Mouse (Mus musculus): ENCODE data around the gene Upf1. TPM values are rescaled to one million over a fixed set of nuclear protein-coding genes. Genes with fewer than 3 reads are reported as not detected.
A peak's percentile ranks its signal among the peaks of the same experiment; 100 is the strongest.

Upf1 gene
- polyA plus RNA-seq, 1 experiment from 2014 or later = 17.9 TPM

DNA sequence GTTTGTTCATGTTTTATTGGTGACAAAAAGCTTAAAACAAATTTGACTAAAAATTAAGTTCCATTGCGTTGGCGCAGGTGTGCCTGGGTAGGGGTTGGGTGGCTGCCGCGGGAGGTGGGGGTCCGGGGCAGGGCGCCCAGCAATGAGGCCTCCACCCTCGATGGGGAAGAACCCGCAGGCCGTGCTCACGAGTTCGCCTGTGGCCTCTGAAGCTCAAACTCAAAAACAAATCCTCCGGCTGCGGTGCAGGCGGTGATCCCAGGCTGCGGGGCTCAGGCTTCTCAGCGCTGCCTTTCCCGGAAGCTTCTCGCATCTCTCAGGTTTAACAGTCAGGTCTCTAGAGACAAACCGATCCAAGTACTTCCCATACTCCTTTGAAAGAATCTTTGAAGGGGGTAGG, 21.6 kb downstream of the Upf1 start:
- H3K27me3 ChIP-seq (ENCODE audit: control insufficient read depth, insufficient read depth, low read length) = no peaks in the 10 kb centered on the region
- peaks cover 14% of the 10 kb centered on the region; the same call in 1 of the 2 replicates for H3K4me1 ChIP-seq (replicated peaks; ENCODE audit: control insufficient read depth, insufficient read depth, low read length)
- ATAC-seq (ENCODE audit: low FRiP score) (no peak), DNase-seq (ENCODE audit: low spot score) (no peak)
- no peak overlapping the region for H3K4me3 ChIP-seq (replicated peaks; ENCODE audit: low read length)
- peaks cover 95% of the 10 kb centered on the region for H3K36me3 ChIP-seq (replicated peaks; ENCODE audit: control insufficient read depth, insufficient read depth)
- no peak overlapping the region for H3K27ac ChIP-seq
- 56% methylated on average over 19 of the region's 19 CpGs for WGBS
- H3K9me3 ChIP-seq (ENCODE audit: control insufficient read depth, low read length) = no peaks in the 10 kb centered on the region
- H3K4me2 ChIP-seq (replicated peaks) = no peak overlapping the region
- no peak overlapping the region for H3K9ac ChIP-seq

GRCm38 (mm10) chr8:70330741-70331364, 22.2 kb downstream of the Upf1 start:
- 27% methylated on average over 53 of the region's 53 CpGs for WGBS
- H3K4me2 ChIP-seq (replicated peaks) = 0 out of 2 replicates have a peak overlapping the region, but pooled peaks have one; percentile 1
- no peaks in the 10 kb centered on the region for H3K27me3 ChIP-seq (ENCODE audit: control insufficient read depth, insufficient read depth, low read length)
- peaks cover 95% of the 10 kb centered on the region for H3K36me3 ChIP-seq (replicated peaks; ENCODE audit: control insufficient read depth, insufficient read depth)
- no peak overlapping the region; the same call in 1 of the 2 replicates for H3K4me3 ChIP-seq (replicated peaks; ENCODE audit: low read length)
- H3K27ac ChIP-seq = no peak overlapping the region
- no peak overlapping the region for H3K9ac ChIP-seq
- H3K9me3 ChIP-seq (ENCODE audit: control insufficient read depth, low read length) = no peaks in the 10 kb centered on the region
- peaks cover 14% of the 10 kb centered on the region; the same call in 1 of the 2 replicates for H3K4me1 ChIP-seq (replicated peaks; ENCODE audit: control insufficient read depth, insufficient read depth, low read length)
- ATAC-seq (ENCODE audit: low FRiP score) (peak; percentile 77), DNase-seq (ENCODE audit: low spot score) (peak; percentile 57)

- peak; percentile 28 for ATAC-seq (ENCODE audit: low FRiP score)
- peaks cover 14% of the 10 kb centered on the region; the same call in 1 of the 2 replicates for H3K4me1 ChIP-seq (replicated peaks; ENCODE audit: control insufficient read depth, insufficient read depth, low read length)
- H3K36me3 ChIP-seq (replicated peaks; ENCODE audit: control insufficient read depth, insufficient read depth) = peaks cover 93% of the 10 kb centered on the region
- no peak overlapping the region; the same call in 1 of the 2 replicates for H3K4me3 ChIP-seq (replicated peaks; ENCODE audit: low read length)
- no peak overlapping the region for H3K27ac ChIP-seq
- peak overlapping the region; percentile 13; the same call in 1 of the 2 replicates for H3K9ac ChIP-seq
- WGBS = 6% methylated on average over 41 of the region's 45 CpGs
- DNase-seq (ENCODE audit: low spot score) = no peak
- H3K9me3 ChIP-seq (ENCODE audit: control insufficient read depth, low read length) = no peaks in the 10 kb centered on the region
- H3K4me2 ChIP-seq (replicated peaks) = 0 out of 2 replicates have a peak overlapping the region, but pooled peaks have one; percentile 1
- H3K27me3 ChIP-seq (ENCODE audit: control insufficient read depth, insufficient read depth, low read length) = no peaks in the 10 kb centered on the region
These were observed 23.0 kb downstream of the Upf1 start for GRCm38 (mm10) chr8:70329835-70330740.

GRCm38 (mm10) chr8:70329124-70329834, 23.8 kb downstream of the Upf1 start, which contains the start of gene Gdf1:
TSS of gene Gdf1 (plus strand) at chr8:70329817.
- Histone ChIP-seq H3K36me3 (replicated peaks; ENCODE audit: control insufficient read depth, insufficient read depth) (peaks cover 93% of the 10 kb centered on the region), H3K27ac (no peak within 1 kb of the TSS), H3K4me2 (replicated peaks) (0 out of 2 replicates have a peak within 1 kb of the TSS, but pooled peaks have one; percentile 1), H3K9me3 (ENCODE audit: control insufficient read depth, low read length) (no peaks in the 10 kb centered on the region), H3K27me3 (ENCODE audit: control insufficient read depth, insufficient read depth, low read length) (no peaks in the 10 kb centered on the region), H3K4me3 (replicated peaks; ENCODE audit: low read length) (no peak within 1 kb of the TSS; the same call in 1 of the 2 replicates), H3K9ac (peak within 1 kb of the TSS; percentile 13; the same call in 1 of the 2 replicates), H3K4me1 (replicated peaks; ENCODE audit: control insufficient read depth, insufficient read depth, low read length) (peaks cover 14% of the 10 kb centered on the region; the same call in 1 of the 2 replicates)
- ATAC-seq (ENCODE audit: low FRiP score) (no peak), DNase-seq (ENCODE audit: low spot score) (no peak)
- WGBS = 23% methylated on average over 14 of the region's 14 CpGs

- no peak overlapping the region for H3K4me3 ChIP-seq (replicated peaks; ENCODE audit: low read length)
- no peak overlapping the region for H3K9ac ChIP-seq
- no peak for ATAC-seq (ENCODE audit: low FRiP score)
- H3K4me1 ChIP-seq (replicated peaks; ENCODE audit: control insufficient read depth, insufficient read depth, low read length) = peaks cover 14% of the 10 kb centered on the region; the same call in 1 of the 2 replicates
- H3K4me2 ChIP-seq (replicated peaks) = no peak overlapping the region
- no peak for DNase-seq (ENCODE audit: low spot score)
- H3K27me3 ChIP-seq (ENCODE audit: control insufficient read depth, insufficient read depth, low read length) = no peaks in the 10 kb centered on the region
- WGBS = 94% methylated on average over 6 of the region's 6 CpGs
- peaks cover 91% of the 10 kb centered on the region for H3K36me3 ChIP-seq (replicated peaks; ENCODE audit: control insufficient read depth, insufficient read depth)
- no peak overlapping the region for H3K27ac ChIP-seq
- H3K9me3 ChIP-seq (ENCODE audit: control insufficient read depth, low read length) = no peaks in the 10 kb centered on the region
These were observed 25.6 kb downstream of the Upf1 start for GRCm38 (mm10) chr8:70327512-70327911.

DNA sequence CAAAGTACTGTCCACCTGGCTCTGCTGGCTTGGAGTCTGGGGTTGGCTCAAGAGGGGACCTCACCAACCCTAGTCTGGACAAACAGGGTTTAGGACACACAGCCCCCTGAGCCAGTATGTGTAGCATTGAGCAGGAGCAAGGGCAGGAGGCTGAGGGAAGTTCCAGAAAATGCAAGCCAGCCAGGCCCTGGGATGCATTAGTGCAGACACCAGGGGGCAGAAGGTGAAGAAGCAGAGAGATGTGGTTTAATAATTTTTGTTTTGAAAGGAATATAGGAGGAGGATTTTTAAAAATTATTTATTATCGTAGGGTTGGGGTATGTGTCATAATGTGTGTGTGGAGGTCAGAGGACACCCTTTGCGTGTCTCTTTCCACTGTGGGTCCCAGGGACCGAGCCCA, 29.4 kb downstream of the Upf1 start:
- no peak overlapping the region for H3K9ac ChIP-seq
- no peak overlapping the region for H3K27ac ChIP-seq
- no peaks in the 10 kb centered on the region for H3K27me3 ChIP-seq (ENCODE audit: control insufficient read depth, insufficient read depth, low read length)
- no peaks in the 10 kb centered on the region for H3K4me1 ChIP-seq (replicated peaks; ENCODE audit: control insufficient read depth, insufficient read depth, low read length)
- no peak for DNase-seq (ENCODE audit: low spot score)
- H3K36me3 ChIP-seq (replicated peaks; ENCODE audit: control insufficient read depth, insufficient read depth) = peaks cover 89% of the 10 kb centered on the region
- H3K9me3 ChIP-seq (ENCODE audit: control insufficient read depth, low read length) = no peaks in the 10 kb centered on the region
- WGBS = 92% methylated on average over 3 of the region's 3 CpGs
- H3K4me3 ChIP-seq (replicated peaks; ENCODE audit: low read length) = no peak overlapping the region
- H3K4me2 ChIP-seq (replicated peaks) = no peak overlapping the region
- no peak for ATAC-seq (ENCODE audit: low FRiP score)

- no peak overlapping the region; the same call in 1 of the 2 replicates for H3K9ac ChIP-seq
- peaks cover 23% of the 10 kb centered on the region for H3K4me1 ChIP-seq (replicated peaks; ENCODE audit: control insufficient read depth, insufficient read depth, low read length)
- peaks cover 50% of the 10 kb centered on the region for H3K36me3 ChIP-seq (replicated peaks; ENCODE audit: control insufficient read depth, insufficient read depth)
- no peaks in the 10 kb centered on the region for H3K9me3 ChIP-seq (ENCODE audit: control insufficient read depth, low read length)
- H3K27me3 ChIP-seq (ENCODE audit: control insufficient read depth, insufficient read depth, low read length) = no peaks in the 10 kb centered on the region
- no peak overlapping the region for H3K4me3 ChIP-seq (replicated peaks; ENCODE audit: low read length)
- H3K4me2 ChIP-seq (replicated peaks) = peak overlapping the region; percentile 78
- ATAC-seq (ENCODE audit: low FRiP score) (no peak), DNase-seq (ENCODE audit: low spot score) (no peak)
- 93% methylated on average over 5 of the region's 5 CpGs for WGBS
- H3K27ac ChIP-seq = peak overlapping the region; percentile 38
These were observed 35.2 kb downstream of the Upf1 start for GRCm38 (mm10) chr8:70317872-70318271.

DNA sequence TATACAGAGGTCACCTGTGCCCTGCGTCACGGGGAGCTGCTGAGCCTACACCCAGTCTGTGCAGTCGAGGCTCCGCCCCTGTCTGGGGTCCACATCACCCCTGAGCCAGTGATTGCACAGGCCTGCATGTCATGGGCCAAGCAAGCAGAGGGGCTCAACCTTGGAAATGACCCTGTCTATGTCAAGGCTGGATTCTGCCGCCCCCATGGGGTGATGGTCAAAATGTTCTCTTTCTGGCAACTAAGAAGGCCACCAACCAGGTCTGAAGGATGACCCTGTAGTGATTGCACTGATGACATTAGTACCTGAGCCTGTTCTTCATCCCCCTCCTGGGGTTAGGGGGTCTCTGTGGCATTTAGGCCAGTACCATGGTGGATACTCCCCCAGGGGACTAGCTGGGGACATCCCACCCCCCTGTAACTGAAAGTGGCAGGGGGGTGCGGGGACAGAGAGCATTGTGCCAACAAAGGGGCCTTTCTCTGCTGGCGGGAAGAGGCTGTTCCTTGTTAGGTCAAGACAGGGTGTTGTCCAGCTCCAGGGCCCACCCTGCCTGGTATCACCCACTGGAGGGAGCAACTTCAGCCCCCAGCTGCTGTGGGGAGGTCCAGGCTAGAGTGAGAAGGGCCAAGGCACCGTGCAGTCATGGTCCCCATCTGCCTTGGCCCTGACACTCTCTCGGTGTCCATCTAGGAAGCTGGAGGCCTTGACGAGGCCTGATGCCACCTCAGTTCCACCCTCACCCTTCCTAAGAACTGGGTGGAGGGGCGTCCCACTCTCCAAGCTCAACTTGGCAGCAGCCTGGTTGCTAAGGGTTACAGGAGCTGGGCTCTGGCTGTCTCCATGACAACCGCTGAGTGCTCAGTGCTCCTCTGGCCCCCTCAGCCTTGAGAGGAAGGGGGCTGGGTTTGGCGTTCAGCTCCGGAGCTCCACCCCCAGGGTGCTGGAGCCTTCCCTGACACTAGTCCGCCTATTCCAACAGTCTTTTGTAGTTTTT, 36.3 kb downstream of the Upf1 start:
- Histone ChIP-seq H3K36me3 (replicated peaks; ENCODE audit: control insufficient read depth, insufficient read depth) (peaks cover 51% of the 10 kb centered on the region), H3K4me3 (replicated peaks; ENCODE audit: low read length) (peak overlapping the region; percentile 56), H3K27ac (peak overlapping the region; percentile 89), H3K27me3 (ENCODE audit: control insufficient read depth, insufficient read depth, low read length) (no peaks in the 10 kb centered on the region), H3K4me1 (replicated peaks; ENCODE audit: control insufficient read depth, insufficient read depth, low read length) (peaks cover 23% of the 10 kb centered on the region), H3K4me2 (replicated peaks) (peak overlapping the region; percentile 78), H3K9ac (peak overlapping the region; percentile 86), H3K9me3 (ENCODE audit: control insufficient read depth, low read length) (no peaks in the 10 kb centered on the region)
- peak; percentile 88 for DNase-seq (ENCODE audit: low spot score)
- peak; percentile 87 for ATAC-seq (ENCODE audit: low FRiP score)
- 7% methylated on average over 15 of the region's 15 CpGs for WGBS

Data from hindbrain, embryonic 14.5 days (tissue).